Mouse (Mus musculus): ENCODE data around the gene Haghl.

GRCm38 (mm10) chr17:25830806-25831431 is 45.4 kb upstream of the Haghl start:
- no peak for TF ChIP-seq GATA1 (IDR thresholded peaks at IDR 0.05; ENCODE audit: low read length)
- no peak for TF ChIP-seq TAL1 (IDR thresholded peaks at IDR 0.05; ENCODE audit: low read length)

All from erythroblast, embryonic 14.5 days (primary cell).